ENCODE assay signal across 10 mouse cellular contexts in genomic region chr7:19889881-19890280, GRCm38 (mm10). TPM values are rescaled to one million over a fixed set of nuclear protein-coding genes. Genes with fewer than 3 reads are reported as not detected.
A peak's percentile ranks its signal among the peaks of the same experiment; 100 is the strongest.
DNase-seq lines count a peak whose midpoint lies in the region; ATAC-seq and TF ChIP-seq lines count a peak whose summit lies in the region.
"Had no signal": no experiment of that assay in that cellular context is flagged by ENCODE, and none has a peak within 500 bp of the region (broad histone marks: within the 10 kb centered on the region; RNA-seq: fewer than 3 reads in every experiment).

No protein-coding gene starts in this region.

- no peaks in the 10 kb centered on the region for H3K36me3 ChIP-seq in intestine, embryonic 14.5 days (ENCODE audit: control insufficient read depth, insufficient read depth, low read length)
- H3K36me3 ChIP-seq in intestine, embryonic 16.5 days (ENCODE audit: control insufficient read depth, insufficient read depth, low read length): no peaks in the 10 kb centered on the region
- no peaks in the 10 kb centered on the region for H3K36me3 ChIP-seq in ES-E14 (ENCODE audit: control insufficient read depth, insufficient read depth, low read length, poor library complexity, severe bottlenecking)
- no peaks in the 10 kb centered on the region for H3K36me3 ChIP-seq in lung, embryonic 14.5 days (ENCODE audit: insufficient read depth)
- H3K36me3 ChIP-seq in stomach, embryonic 16.5 days (ENCODE audit: control insufficient read depth, insufficient read depth, low read length): no peaks in the 10 kb centered on the region
- H3K36me3 ChIP-seq: lung, embryonic 15.5 days had no signal

- no peak overlapping the region for H3K4me2 ChIP-seq in intestine, embryonic 14.5 days (ENCODE audit: low read length)
- no peak overlapping the region for H3K4me2 ChIP-seq in intestine, embryonic 16.5 days (ENCODE audit: low read depth, low read length)
- H3K4me2 ChIP-seq in lung, embryonic 14.5 days: no peak overlapping the region
- H3K4me2 ChIP-seq in stomach, embryonic 16.5 days (ENCODE audit: low read depth, low read length): no peak overlapping the region
- H3K4me2 ChIP-seq: lung, embryonic 15.5 days had no signal

- no peak for TF ChIP-seq POLR2A in cortical plate, adult 2 months (IDR thresholded peaks at IDR 0.05; ENCODE audit: extremely low read depth, insufficient read depth, low read length)

- DNase-seq in intestine, embryonic 14.5 days (ENCODE audit: low spot score): peak; percentile 89
- peak; percentile 80 for DNase-seq in A20 (ENCODE audit: low read depth, low spot score)
- DNase-seq in ES-E14 (ENCODE audit: low read depth, low spot score): peak; percentile 42
- DNase-seq in lung, embryonic 14.5 days: peak; percentile 77
- DNase-seq in cerebellum, adult 11-12 months: no peak

- H3K4me3 ChIP-seq in intestine, embryonic 14.5 days (ENCODE audit: low read depth, low read length): no peak overlapping the region
- no peak overlapping the region for H3K4me3 ChIP-seq in intestine, embryonic 16.5 days (ENCODE audit: low read length)
- H3K4me3 ChIP-seq in ES-E14 (ENCODE audit: insufficient read depth in 1 of 2, low read depth in 1 of 2, low read length in 2 of 2, poor library complexity in 1 of 2, severe bottlenecking in 1 of 2): no peak overlapping the region
- no peak overlapping the region for H3K4me3 ChIP-seq in cortical plate, adult 2 months (ENCODE audit: insufficient read depth, low read length)
- H3K4me3 ChIP-seq in lung, embryonic 14.5 days (ENCODE audit: low read depth, low read length): no peak overlapping the region
- H3K4me3 ChIP-seq in stomach, embryonic 16.5 days (replicated peaks; ENCODE audit: low read length): no peak overlapping the region
- H3K4me3 ChIP-seq: lung, embryonic 15.5 days had no signal

- ATAC-seq in intestine, embryonic 14.5 days (replicated peaks; ENCODE audit: low FRiP score, low TSS enrichment, low read depth): no peak
- ATAC-seq in intestine, embryonic 16.5 days: no peak
- ATAC-seq in lung, embryonic 14.5 days (ENCODE audit: insufficient read depth): no peak
- peak; percentile 17; the same call in 1 of the 2 replicates for ATAC-seq in stomach, embryonic 16.5 days (ENCODE audit: insufficient read depth, low FRiP score)

- H3K27ac ChIP-seq in intestine, embryonic 14.5 days (ENCODE audit: low read depth): no peak overlapping the region
- no peak overlapping the region for H3K27ac ChIP-seq in intestine, embryonic 16.5 days (ENCODE audit: low read length)
- no peak overlapping the region for H3K27ac ChIP-seq in ES-E14 (ENCODE audit: insufficient read depth, low read depth, low read length, poor library complexity, severe bottlenecking)
- no peak overlapping the region for H3K27ac ChIP-seq in cortical plate, adult 2 months (ENCODE audit: insufficient read depth, low read length)
- no peak overlapping the region for H3K27ac ChIP-seq in lung, embryonic 14.5 days (ENCODE audit: low read depth)
- H3K27ac ChIP-seq in stomach, embryonic 16.5 days (ENCODE audit: low read length): no peak overlapping the region
- H3K27ac ChIP-seq: lung, embryonic 15.5 days had no signal

- peak; percentile 46 for TF ChIP-seq CTCF in cortical plate, adult 2 months (IDR thresholded peaks at IDR 0.05; ENCODE audit: extremely low read depth, insufficient read depth, low read length)
- peak; percentile 74 for TF ChIP-seq CTCF in lung, embryonic 14.5 days (IDR thresholded peaks at IDR 0.05; ENCODE audit: low read depth)

- H3K4me1 ChIP-seq in intestine, embryonic 14.5 days (replicated peaks; ENCODE audit: control insufficient read depth, insufficient read depth, low read length): no peaks in the 10 kb centered on the region
- H3K4me1 ChIP-seq in intestine, embryonic 16.5 days (ENCODE audit: control insufficient read depth, insufficient read depth, low read length): no peaks in the 10 kb centered on the region
- H3K4me1 ChIP-seq in ES-E14 (ENCODE audit: control insufficient read depth in 2 of 2, insufficient read depth in 2 of 2, low read length in 2 of 2, poor library complexity in 1 of 2): no peaks in the 10 kb centered on the region
- no peaks in the 10 kb centered on the region for H3K4me1 ChIP-seq in cortical plate, adult 2 months (ENCODE audit: control insufficient read depth, insufficient read depth, low read length)
- no peaks in the 10 kb centered on the region for H3K4me1 ChIP-seq in lung, embryonic 14.5 days (ENCODE audit: insufficient read depth)
- H3K4me1 ChIP-seq in stomach, embryonic 16.5 days (ENCODE audit: control insufficient read depth, insufficient read depth, low read length): no peaks in the 10 kb centered on the region
- H3K4me1 ChIP-seq: lung, embryonic 15.5 days had no signal

- no peaks in the 10 kb centered on the region for H3K27me3 ChIP-seq in intestine, embryonic 14.5 days (replicated peaks; ENCODE audit: control insufficient read depth, insufficient read depth, low read length)
- H3K27me3 ChIP-seq in intestine, embryonic 16.5 days (replicated peaks; ENCODE audit: control insufficient read depth, insufficient read depth, low read length): no peaks in the 10 kb centered on the region
- no peaks in the 10 kb centered on the region for H3K27me3 ChIP-seq in lung, embryonic 14.5 days (ENCODE audit: insufficient read depth, low read length)
- H3K27me3 ChIP-seq in stomach, embryonic 16.5 days (ENCODE audit: control insufficient read depth, insufficient read depth, low read length): no peaks in the 10 kb centered on the region
- H3K27me3 ChIP-seq: lung, embryonic 15.5 days had no signal

- H3K9ac ChIP-seq in intestine, embryonic 14.5 days (ENCODE audit: low read length): no peak overlapping the region
- H3K9ac ChIP-seq in intestine, embryonic 16.5 days (ENCODE audit: low read depth, low read length): no peak overlapping the region
- no peak overlapping the region for H3K9ac ChIP-seq in ES-E14 (ENCODE audit: insufficient read depth, low read depth, low read length, poor library complexity, severe bottlenecking)
- no peak overlapping the region for H3K9ac ChIP-seq in lung, embryonic 14.5 days
- no peak overlapping the region for H3K9ac ChIP-seq in stomach, embryonic 16.5 days (ENCODE audit: low read length)
- H3K9ac ChIP-seq: lung, embryonic 15.5 days had no signal

- in situ Hi-C loops in ES-E14 (cut with MboI; ENCODE audit: low sequenced_read_pairs in 2 of 2, unreplicated experiment in 2 of 2): no loop called here

- 56% methylated on average over 8 of the region's 8 CpGs for WGBS in intestine, embryonic 14.5 days
- WGBS in intestine, embryonic 16.5 days: 54% methylated on average over 8 of the region's 8 CpGs
- 45% methylated on average over 8 of the region's 8 CpGs for WGBS in lung, embryonic 14.5 days
- WGBS in stomach, embryonic 16.5 days: 49% methylated on average over 8 of the region's 8 CpGs

- no peaks in the 10 kb centered on the region for H3K9me3 ChIP-seq in intestine, embryonic 14.5 days (ENCODE audit: control insufficient read depth, low read length)
- no peaks in the 10 kb centered on the region for H3K9me3 ChIP-seq in intestine, embryonic 16.5 days (ENCODE audit: control insufficient read depth, low read length)
- H3K9me3 ChIP-seq in ES-E14 (ENCODE audit: control insufficient read depth, insufficient read depth, low read depth, low read length): no peaks in the 10 kb centered on the region
- no peaks in the 10 kb centered on the region for H3K9me3 ChIP-seq in lung, embryonic 14.5 days (ENCODE audit: low read depth, low read length)
- no peaks in the 10 kb centered on the region for H3K9me3 ChIP-seq in stomach, embryonic 16.5 days (replicated peaks; ENCODE audit: control insufficient read depth, low read length)
- H3K9me3 ChIP-seq: lung, embryonic 15.5 days had no signal

TF ChIP-seq in ES-E14, 5 proteins besides CTCF, POLR2A, EP300 and RAD21 (continues in another document):
- no peak for TF ChIP-seq MAFK (IDR thresholded peaks at IDR 0.05; ENCODE audit: insufficient read depth, low read depth, low read length)
- TF ChIP-seq HCFC1 (IDR thresholded peaks at IDR 0.05; ENCODE audit: borderline replicate concordance, insufficient read depth, low read length): no peak
- no peak for TF ChIP-seq CHD2 (IDR thresholded peaks at IDR 0.05; ENCODE audit: low read depth, low read length)
- TF ChIP-seq ZC3H11A (IDR thresholded peaks at IDR 0.05; ENCODE audit: borderline replicate concordance, low read depth, low read length): no peak; the same call in 1 of the 2 replicates

RNA-seq across cellular contexts. Expression of gene Ceacam19, which starts 2.1 kb away (rescaled TPM):
- polyA plus RNA-seq in intestine, embryonic 14.5 days (2014; fragmentation: Nextera tagmentation; extraction: Ambion mirVana): not detected in 2 replicates
- not detected in 2 replicates for polyA plus RNA-seq in intestine, embryonic 16.5 days (2015; fragmentation: Nextera tagmentation; extraction: Ambion mirVana)
- 0.85 and 0.94 TPM in 2 replicates for total RNA-seq in ES-E14 (2012; rRNA removed)
- not detected in 2 replicates for polyA plus RNA-seq in cortical plate, adult 2 months (2012; rRNA removed)
- polyA plus RNA-seq in lung, embryonic 14.5 days (2014; fragmentation: Nextera tagmentation; extraction: Ambion mirVana): not detected in 2 replicates
- polyA plus RNA-seq in stomach, embryonic 16.5 days (2015; fragmentation: Nextera tagmentation; extraction: Ambion mirVana): 3.2 and 4.8 TPM in 2 replicates
- polyA plus RNA-seq: frontal cortex, adult 2 months; lung, embryonic 15.5 days had no signal

RNA-seq across cellular contexts. Expression of gene Ceacam16, which starts 28.8 kb away (rescaled TPM):
- not detected in 2 replicates for polyA plus RNA-seq in intestine, embryonic 14.5 days (2014; fragmentation: Nextera tagmentation; extraction: Ambion mirVana)
- not detected in 2 replicates for polyA plus RNA-seq in intestine, embryonic 16.5 days (2015; fragmentation: Nextera tagmentation; extraction: Ambion mirVana)
- total RNA-seq in ES-E14 (2012; rRNA removed): 0.71 and 1.4 TPM in 2 replicates
- not detected in 2 replicates for polyA plus RNA-seq in cortical plate, adult 2 months (2012; rRNA removed)
- not detected in 2 replicates for polyA plus RNA-seq in lung, embryonic 14.5 days (2014; fragmentation: Nextera tagmentation; extraction: Ambion mirVana)
- polyA plus RNA-seq in stomach, embryonic 16.5 days (2015; fragmentation: Nextera tagmentation; extraction: Ambion mirVana): not detected in 2 replicates
- polyA plus RNA-seq: frontal cortex, adult 2 months; lung, embryonic 15.5 days had no signal

RNA-seq across cellular contexts. Expression of gene Pvr, which starts 31.1 kb away (rescaled TPM):
- 10.6 and 11.9 TPM in 2 replicates for polyA plus RNA-seq in intestine, embryonic 14.5 days (2014; fragmentation: Nextera tagmentation; extraction: Ambion mirVana)
- polyA plus RNA-seq in intestine, embryonic 16.5 days (2015; fragmentation: Nextera tagmentation; extraction: Ambion mirVana): 13.9 and 16.5 TPM in 2 replicates
- 38.6 and 49.9 TPM in 2 replicates for total RNA-seq in ES-E14 (2012; rRNA removed)
- 9.7 and 11.8 TPM in 2 replicates for polyA plus RNA-seq in cortical plate, adult 2 months (2012; rRNA removed)
- polyA plus RNA-seq in lung, embryonic 14.5 days (2014; fragmentation: Nextera tagmentation; extraction: Ambion mirVana): 13.0 and 13.2 TPM in 2 replicates
- 13.3 and 15.8 TPM in 2 replicates for polyA plus RNA-seq in stomach, embryonic 16.5 days (2015; fragmentation: Nextera tagmentation; extraction: Ambion mirVana)

RNA-seq across cellular contexts. Expression of gene Gm19345, which starts 38.1 kb away (rescaled TPM):
- 0.31 and 0.42 TPM in 2 replicates for polyA plus RNA-seq in intestine, embryonic 14.5 days (2014; fragmentation: Nextera tagmentation; extraction: Ambion mirVana)
- 0.13 and 0.27 TPM in 2 replicates for polyA plus RNA-seq in intestine, embryonic 16.5 days (2015; fragmentation: Nextera tagmentation; extraction: Ambion mirVana)
- 0.36 and 1.1 TPM in 2 replicates for total RNA-seq in ES-E14 (2012; rRNA removed)
- 3.0 and 3.9 TPM in 2 replicates for polyA plus RNA-seq in cortical plate, adult 2 months (2012; rRNA removed)
- not detected in 2 replicates for polyA plus RNA-seq in lung, embryonic 14.5 days (2014; fragmentation: Nextera tagmentation; extraction: Ambion mirVana)
- 0.31 and 0.36 TPM in 2 replicates for polyA plus RNA-seq in stomach, embryonic 16.5 days (2015; fragmentation: Nextera tagmentation; extraction: Ambion mirVana)
- polyA plus RNA-seq: lung, embryonic 15.5 days had no signal
